Comparison of ENCODE assay signal across 19 mouse cellular contexts in genomic region chr9:61166115-61166514, GRCm38 (mm10).
DNase-seq lines count a peak whose midpoint lies in the region; ATAC-seq and TF ChIP-seq lines count a peak whose summit lies in the region.
"Had no signal": no experiment of that assay in that cellular context is flagged by ENCODE, and none has a peak within 500 bp of the region (broad histone marks: within the 10 kb centered on the region; RNA-seq: fewer than 3 reads in every experiment).

No protein-coding gene starts in this region.

- no peak overlapping the region for H3K4me2 ChIP-seq in kidney, embryonic 16.5 days (replicated peaks; ENCODE audit: low read depth, low read length)
- H3K4me2 ChIP-seq in midbrain, embryonic 11.5 days = no peak overlapping the region
- H3K4me2 ChIP-seq in midbrain, postnatal 0 days (ENCODE audit: low read depth, low read length, poor library complexity, severe bottlenecking) = no peak overlapping the region
- H3K4me2 ChIP-seq: embryonic facial prominence, embryonic 13.5 days; forebrain, embryonic 12.5 days; heart, embryonic 11.5 days; hindbrain, embryonic 14.5 days had no signal

- H3K9ac ChIP-seq in kidney, embryonic 16.5 days (replicated peaks; ENCODE audit: low read length) = no peak overlapping the region
- no peak overlapping the region for H3K9ac ChIP-seq in midbrain, embryonic 11.5 days (ENCODE audit: low read length)
- no peak overlapping the region for H3K9ac ChIP-seq in midbrain, postnatal 0 days (replicated peaks; ENCODE audit: low read length, poor library complexity, severe bottlenecking)
- H3K9ac ChIP-seq: embryonic facial prominence, embryonic 13.5 days; forebrain, embryonic 12.5 days; hindbrain, embryonic 14.5 days had no signal

- DNase-seq in adrenal gland, adult 2 months = peak; percentile 54
- DNase-seq in adrenal gland, postnatal 10 days = no peak
- no peak for DNase-seq in kidney, adult 9 months
- peak; percentile 62 for DNase-seq in midbrain, embryonic 11.5 days (ENCODE audit: low spot score, missing footprints)
- no peak for DNase-seq in midbrain, postnatal 0 days (ENCODE audit: low spot score)
- DNase-seq in layer of hippocampus, adult 9-11 months = no peak
- DNase-seq in cerebellum, adult 9-11 months = no peak
- DNase-seq: adrenal gland, postnatal 36 days; cerebellum, adult 11 months; cerebellum, adult 8-10 months; cerebellum, postnatal 36 days; gastrocnemius, postnatal 10 days had no signal

- H3K4me1 ChIP-seq in kidney, embryonic 16.5 days (ENCODE audit: insufficient read depth, low read length) = peaks cover 41% of the 10 kb centered on the region
- H3K4me1 ChIP-seq in midbrain, embryonic 11.5 days (ENCODE audit: control insufficient read depth, insufficient read depth, low read length) = peaks cover 26% of the 10 kb centered on the region
- H3K4me1 ChIP-seq in midbrain, postnatal 0 days (ENCODE audit: insufficient read depth, low read length) = peaks cover 10% of the 10 kb centered on the region; the same call in 1 of the 2 replicates

- no peaks in the 10 kb centered on the region for H3K36me3 ChIP-seq in kidney, embryonic 16.5 days (ENCODE audit: insufficient read depth, low read length)
- no peaks in the 10 kb centered on the region for H3K36me3 ChIP-seq in midbrain, embryonic 11.5 days (ENCODE audit: control insufficient read depth, insufficient read depth, low read length)
- no peaks in the 10 kb centered on the region for H3K36me3 ChIP-seq in midbrain, postnatal 0 days (ENCODE audit: insufficient read depth, low read length)
- H3K36me3 ChIP-seq: embryonic facial prominence, embryonic 13.5 days; forebrain, embryonic 12.5 days; hindbrain, embryonic 10.5 days had no signal

- ATAC-seq in kidney, embryonic 16.5 days (ENCODE audit: low FRiP score, low TSS enrichment) = no peak
- ATAC-seq in midbrain, embryonic 11.5 days (ENCODE audit: low FRiP score) = no peak
- ATAC-seq in midbrain, postnatal 0 days (ENCODE audit: low FRiP score) = no peak
- ATAC-seq: forebrain, embryonic 16.5 days had no signal

- no peak overlapping the region for H3K4me3 ChIP-seq in kidney, embryonic 16.5 days (ENCODE audit: low read length)
- no peak overlapping the region for H3K4me3 ChIP-seq in midbrain, embryonic 11.5 days (ENCODE audit: low read depth, low read length)
- no peak overlapping the region for H3K4me3 ChIP-seq in midbrain, postnatal 0 days (ENCODE audit: low read depth, low read length)
- H3K4me3 ChIP-seq: embryonic facial prominence, embryonic 13.5 days; forebrain, embryonic 12.5 days; hindbrain, embryonic 10.5 days had no signal

- H3K9me3 ChIP-seq in kidney, embryonic 16.5 days (ENCODE audit: low read length) = no peaks in the 10 kb centered on the region
- H3K9me3 ChIP-seq in midbrain, embryonic 11.5 days (ENCODE audit: control insufficient read depth, low read length) = no peaks in the 10 kb centered on the region
- H3K9me3 ChIP-seq in midbrain, postnatal 0 days (ENCODE audit: low read length) = no peaks in the 10 kb centered on the region
- H3K9me3 ChIP-seq: embryonic facial prominence, embryonic 13.5 days; forebrain, embryonic 12.5 days; hindbrain, embryonic 10.5 days had no signal

- peak overlapping the region; percentile 71 for H3K27ac ChIP-seq in kidney, embryonic 16.5 days (ENCODE audit: low read length)
- no peak overlapping the region for H3K27ac ChIP-seq in midbrain, embryonic 11.5 days (ENCODE audit: low read depth, low read length)
- H3K27ac ChIP-seq in midbrain, postnatal 0 days (ENCODE audit: low read depth, low read length) = no peak overlapping the region
- H3K27ac ChIP-seq: embryonic facial prominence, embryonic 13.5 days; forebrain, embryonic 12.5 days; hindbrain, embryonic 10.5 days; hindbrain, embryonic 14.5 days had no signal

- 0 out of 2 replicates have a peak, but pooled peaks cover 5% of the 10 kb centered on the region for H3K27me3 ChIP-seq in kidney, embryonic 16.5 days (ENCODE audit: insufficient read depth, low read length)
- H3K27me3 ChIP-seq in midbrain, embryonic 11.5 days (ENCODE audit: control insufficient read depth, insufficient read depth, low read length) = no peaks in the 10 kb centered on the region
- no peaks in the 10 kb centered on the region for H3K27me3 ChIP-seq in midbrain, postnatal 0 days (ENCODE audit: insufficient read depth, low read length)

- WGBS in kidney, embryonic 16.5 days = 82% methylated on average over 2 of the region's 2 CpGs
- WGBS in midbrain, embryonic 11.5 days = 81% methylated on average over 2 of the region's 2 CpGs
- WGBS in midbrain, postnatal 0 days = 81% methylated on average over 2 of the region's 2 CpGs

- no peak for TF ChIP-seq CTCF in midbrain, postnatal 0 days (IDR thresholded peaks at IDR 0.05)

Comparison
In these comparisons a context has a peak if more than half of its experiments do, and no peak if none do; other contexts are left out.
1. DNase-seq: peak in adrenal gland, adult 2 months (single experiment) and midbrain, embryonic 11.5 days (single experiment); none in adrenal gland, postnatal 10 days (single experiment), kidney, adult 9 months (single experiment), midbrain, postnatal 0 days (single experiment), layer of hippocampus, adult 9-11 months (single experiment) and cerebellum, adult 9-11 months (single experiment).